Mouse (Mus musculus) liver, adult 2 months (tissue): ENCODE results near the gene Dnal1.

ENCODE experiments used
- CTCF ChIP-seq: fragments of 200-500 bp; IDR thresholded peaks from 2 replicates; pipeline ENCODE4 v1.5.1; 2011; ENCODE audit warnings: low read depth, low read length, control low read depth
- POLR2A ChIP-seq: fragments of 200-500 bp; IDR thresholded peaks from 2 replicates; pipeline ENCODE4 v1.6.1; 2011; ENCODE audit warnings: low read length, control low read depth; ENCODE audit not compliant: insufficient read depth; ENCODE audit errors: extremely low read depth

GRCm38 (mm10) chr12:84101493-84101845 is 12.7 kb upstream of the Dnal1 start:
- TF ChIP-seq CTCF = no peak
- no peak for TF ChIP-seq POLR2A
